Mouse (Mus musculus) C2C12 (cell line): ENCODE data around the gene Adm2.

Experiments
- CTCF ChIP-seq: IDR thresholded peaks from one replicate; pipeline ENCODE4 v1.5.1; 2011; ENCODE audit not compliant: control insufficient read depth, insufficient read depth, insufficient read length
- MAX ChIP-seq: IDR thresholded peaks from one replicate; pipeline ENCODE4 v1.6.1; 2011; ENCODE audit warnings: mild to moderate bottlenecking, control low read depth
- MYOG ChIP-seq: IDR thresholded peaks from one replicate; pipeline ENCODE4 v1.6.1; 2011; ENCODE audit not compliant: control insufficient read depth, insufficient read length; ENCODE audit errors: extremely low read depth
- USF1 ChIP-seq: IDR thresholded peaks from one replicate; pipeline ENCODE4 v1.6.1; 2011; ENCODE audit warnings: low read depth, mild to moderate bottlenecking, control low read depth, moderate library complexity

- TF ChIP-seq CTCF (no peak), MAX (no peak), USF1 (no peak), MYOG (no peak)
These were observed 37.5 kb upstream of the Adm2 start for GRCm38 (mm10) chr15:89285004-89285403.
